Mouse (Mus musculus) cerebellum, postnatal 36 days (tissue): ENCODE data around the gene Sipa1.
"Not testable (repeated sequence)": the region's sequence is repeated elsewhere in the genome, so short reads cannot be mapped to it uniquely, and the experiment has no call there.

Source experiments
- DNase-seq, 2 experiments: peaks; one replicate each; pipeline ENCODE4 v3.0.0; 2021 to 2022; ENCODE audit warnings: mixed read lengths in 2 of 2

The Sipa1 gene

DNA sequence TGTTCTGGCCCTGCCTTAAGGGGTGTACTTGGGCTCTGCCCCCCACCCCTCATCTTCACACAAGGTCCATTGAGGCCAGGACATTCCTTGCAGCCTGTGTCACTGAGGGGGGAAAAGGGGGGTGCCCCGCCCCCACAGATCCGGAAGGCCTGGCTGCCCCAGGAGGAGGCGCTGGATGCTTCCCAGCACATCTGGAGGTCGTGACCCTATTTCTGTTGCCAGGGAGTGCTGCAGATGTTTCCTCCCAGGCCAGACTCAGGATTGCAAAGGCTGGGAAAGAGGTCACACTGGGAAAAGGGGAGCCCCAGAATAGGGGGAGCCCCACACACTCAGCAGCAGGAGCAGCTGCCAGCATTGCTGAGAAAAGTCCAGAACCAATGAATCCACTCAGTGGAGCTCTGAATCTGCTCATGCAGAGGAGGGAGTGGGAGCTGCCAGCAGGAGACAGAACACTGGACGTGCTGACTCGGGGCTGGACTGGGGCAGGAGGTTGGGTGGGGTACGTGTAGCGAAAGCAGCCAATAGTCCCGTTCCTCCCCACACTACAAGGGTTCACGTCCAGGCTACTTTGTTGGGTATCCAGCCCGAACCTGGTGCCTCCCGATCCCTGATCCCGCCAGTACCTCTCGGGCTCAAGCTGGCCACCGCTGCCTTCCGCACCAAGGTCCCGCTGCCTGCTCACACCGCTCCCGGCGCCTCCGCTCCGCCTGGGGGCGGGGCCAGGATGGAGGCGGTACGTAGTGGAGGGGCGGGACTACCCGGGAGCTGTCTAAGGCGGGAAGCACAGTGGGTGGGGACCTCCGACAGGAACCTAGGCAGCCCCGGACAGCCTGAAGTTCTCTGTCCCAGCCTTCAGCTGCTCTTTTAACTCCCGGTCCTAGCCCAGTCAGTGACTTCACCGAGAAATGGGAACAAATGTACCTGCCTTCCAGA lies at the start of gene Sipa1:
Sipa1 (minus strand) TSS at position 727 of the 933 bp plus-strand sequence.
- peak; percentile 47 to 60 for DNase-seq

GRCm38 (mm10) chr19:5713255-5713654 lies 49.7 kb upstream of the Sipa1 start:
- no peak for DNase-seq

GRCm38 (mm10) chr19:5711907-5712460 lies 48.5 kb upstream of the Sipa1 start:
- no peak for DNase-seq

DNA sequence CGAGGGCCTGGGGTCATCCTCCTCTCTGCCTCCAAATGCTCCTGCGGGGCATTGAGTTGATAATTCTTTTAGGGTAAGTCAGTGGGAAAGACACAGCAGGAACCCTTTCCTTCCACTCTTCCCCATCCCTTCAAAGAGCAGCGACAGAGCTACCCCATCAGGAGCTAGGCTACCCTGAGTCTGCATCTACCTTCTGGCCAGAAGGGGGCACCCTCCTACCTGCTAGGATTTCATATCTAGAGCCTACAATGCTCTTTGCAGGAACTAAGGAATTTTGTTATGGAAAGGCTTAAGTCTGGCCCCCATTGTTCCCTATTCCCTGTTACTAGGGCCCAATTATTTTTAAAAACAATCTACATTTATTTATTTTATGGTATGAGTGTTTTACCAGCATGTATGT lies 47.7 kb upstream of the Sipa1 start:
- peak; percentile 82 to 87 for DNase-seq

- no peak for DNase-seq
Observed at GRCm38 (mm10) chr19:5710581-5710980, 47.1 kb upstream of the Sipa1 start.

- DNase-seq, result no peak
Observed at GRCm38 (mm10) chr19:5710068-5710467, 46.6 kb upstream of the Sipa1 start.

DNA sequence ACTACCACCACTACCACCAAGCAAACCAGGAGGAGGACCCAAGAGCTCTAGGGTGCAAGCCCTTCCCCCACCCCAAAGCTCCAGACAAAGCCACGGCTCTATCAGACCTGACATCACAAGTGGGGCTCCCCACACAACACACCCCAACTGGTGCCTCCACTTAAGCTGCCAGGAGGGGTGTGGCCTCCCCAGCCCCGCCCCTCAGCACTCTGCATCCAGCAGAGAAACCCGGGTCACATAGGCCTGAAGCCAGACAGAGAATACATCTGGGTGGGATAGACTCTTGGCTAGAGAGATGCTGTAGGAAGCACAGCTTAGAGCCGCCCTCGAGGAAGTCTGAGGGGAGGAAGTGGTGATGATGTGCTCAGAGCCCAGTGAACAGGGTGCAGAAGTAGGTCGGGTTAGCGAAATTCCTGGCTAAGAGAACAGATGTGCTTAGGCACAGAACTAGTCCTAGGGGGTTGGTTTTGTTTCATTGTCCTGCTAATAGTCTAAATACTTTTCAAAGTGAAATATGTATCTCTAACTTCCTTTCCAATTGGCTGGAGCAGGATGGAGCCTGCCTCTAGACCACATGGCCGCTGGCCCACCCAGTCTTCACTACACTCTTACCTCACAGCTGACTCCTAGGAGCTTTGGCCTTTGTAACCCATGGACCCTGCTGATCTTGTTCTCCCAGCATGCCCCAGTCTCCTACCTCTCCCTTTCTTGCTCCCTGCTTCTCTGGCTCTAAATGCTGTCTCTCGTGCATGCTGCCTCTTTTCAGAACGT lies 41.5 kb upstream of the Sipa1 start:
- no peak for DNase-seq

GRCm38 (mm10) chr19:5704163-5704800 lies 40.8 kb upstream of the Sipa1 start, which contains the start of gene Kcnk7:
TSS of gene Kcnk7 (plus strand) at chr19:5704367.
- no peak for DNase-seq

- no peak for DNase-seq
Observed at GRCm38 (mm10) chr19:5695849-5696462, 32.4 kb upstream of the Sipa1 start.

DNA sequence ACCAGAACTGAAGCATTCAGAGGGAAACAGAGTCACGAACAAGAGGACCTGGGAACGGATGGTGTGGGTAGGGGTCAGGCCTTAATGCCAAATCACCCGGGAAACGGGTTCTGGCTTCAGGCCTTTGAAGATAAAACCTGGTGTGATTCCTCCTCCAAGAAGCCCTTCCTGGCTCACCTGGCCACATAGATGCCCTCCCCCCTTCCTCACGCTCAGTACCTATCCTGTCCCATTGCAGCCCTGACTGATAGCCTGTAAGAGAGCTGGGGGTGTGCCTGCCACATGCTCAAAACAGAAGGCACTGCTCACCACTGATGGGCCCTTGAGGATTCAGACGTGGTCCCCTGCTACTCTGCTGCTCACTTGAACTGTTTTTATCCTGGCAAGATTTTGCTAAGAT lies 30.3 kb upstream of the Sipa1 start:
- DNase-seq, result no peak

- no peak for DNase-seq
Observed at GRCm38 (mm10) chr19:5692913-5693396, 29.4 kb upstream of the Sipa1 start.

GRCm38 (mm10) chr19:5692086-5692912 lies 28.8 kb upstream of the Sipa1 start:
- DNase-seq, result no peak

DNA sequence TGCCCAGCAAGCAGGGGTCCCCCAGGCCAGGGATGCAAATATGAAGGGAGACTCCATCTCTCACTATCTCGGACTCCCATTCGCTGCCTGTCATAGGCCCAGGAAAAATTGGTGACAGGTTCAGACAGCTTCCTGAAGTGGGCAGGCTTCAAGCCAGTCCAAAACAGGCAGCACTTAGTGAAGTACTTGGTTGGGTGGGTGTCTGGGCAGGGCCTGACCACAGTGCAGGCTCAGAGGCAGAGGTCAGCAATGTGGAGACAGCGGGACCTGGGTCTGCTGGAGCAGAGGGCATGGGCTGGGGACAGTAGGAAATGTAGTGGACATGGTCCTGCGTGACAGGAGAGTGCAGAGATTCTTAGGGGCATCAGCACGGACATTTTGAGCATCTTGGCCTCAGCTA lies 28.1 kb upstream of the Sipa1 start:
- no peak for DNase-seq

- DNase-seq, result peak; percentile 23 to 34
Observed at GRCm38 (mm10) chr19:5690343-5690735, 26.8 kb upstream of the Sipa1 start.

- DNase-seq, result peak; percentile 58 to 69
Observed at GRCm38 (mm10) chr19:5689565-5690342, 26.2 kb upstream of the Sipa1 start.

DNA sequence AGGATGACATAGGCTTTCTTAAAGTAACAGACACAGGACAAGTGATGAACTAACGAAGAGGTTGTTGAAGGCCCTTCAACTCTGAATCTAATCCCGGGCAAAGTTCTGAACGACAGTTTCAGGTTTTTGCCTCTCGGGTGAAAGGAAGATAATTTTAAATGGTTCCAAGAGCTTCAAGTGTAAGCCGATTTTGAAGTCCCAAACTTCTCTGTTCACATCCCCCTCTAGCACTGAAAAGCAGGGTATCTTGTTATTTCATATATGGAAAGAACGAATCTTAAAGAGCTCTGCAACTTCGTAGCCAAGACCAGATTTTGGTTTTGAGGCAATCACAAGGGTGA lies 25.6 kb upstream of the Sipa1 start:
- no peak for DNase-seq

DNA sequence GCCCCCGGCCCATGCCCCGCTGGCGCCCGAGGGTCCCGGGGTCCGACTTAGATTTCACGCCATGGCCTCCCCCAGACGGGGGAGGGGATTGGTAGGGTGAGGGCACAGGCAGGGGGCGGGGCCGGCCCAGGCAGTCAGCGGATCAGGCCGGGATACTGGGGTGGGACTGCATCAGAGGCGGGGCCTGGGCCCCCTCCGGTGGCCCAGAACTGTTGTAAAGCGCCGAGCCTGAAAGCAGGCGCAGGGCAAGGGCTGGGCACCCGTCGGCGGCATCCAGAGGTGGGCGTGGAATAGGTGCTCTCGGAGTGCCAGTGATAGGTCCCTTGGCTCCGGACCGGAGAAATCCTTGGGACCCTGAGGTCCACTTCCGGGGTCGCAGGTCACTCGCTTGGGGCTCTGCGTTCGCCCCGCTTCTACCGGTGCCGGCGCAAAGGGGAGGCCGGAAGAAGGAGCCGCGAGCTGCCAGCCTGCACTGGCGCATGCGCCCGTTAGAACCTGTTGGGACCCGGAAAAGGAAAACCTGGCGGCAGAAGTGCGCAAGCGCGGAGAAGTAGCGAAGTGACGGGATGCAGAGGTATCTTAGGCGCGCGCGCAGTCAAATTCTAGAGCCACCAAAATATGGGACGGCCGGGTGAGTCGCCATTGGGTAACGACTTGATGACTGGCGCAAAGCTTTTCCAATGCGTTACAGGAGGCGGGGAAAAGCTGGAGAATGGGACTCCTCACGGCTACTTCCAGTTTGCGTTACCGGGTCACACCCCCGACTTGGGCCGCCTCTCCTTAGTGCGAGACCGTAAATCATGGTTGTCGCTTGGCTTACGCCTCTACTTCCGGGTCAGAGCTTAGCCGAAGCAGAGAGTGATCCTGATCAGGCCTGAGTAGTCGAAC lies 24.9 kb upstream of the Sipa1 start, which contains the start of the genes Map3k11 and Pcnx3:
Map3k11 (plus strand) TSS at position 543 of the 888 bp plus-strand sequence.
Pcnx3 (minus strand) TSS at position 709 of the 888 bp plus-strand sequence.
- DNase-seq, result peak; percentile 98 to 99

GRCm38 (mm10) chr19:5687738-5688137 lies 24.2 kb upstream of the Sipa1 start:
- no peak for DNase-seq

DNA sequence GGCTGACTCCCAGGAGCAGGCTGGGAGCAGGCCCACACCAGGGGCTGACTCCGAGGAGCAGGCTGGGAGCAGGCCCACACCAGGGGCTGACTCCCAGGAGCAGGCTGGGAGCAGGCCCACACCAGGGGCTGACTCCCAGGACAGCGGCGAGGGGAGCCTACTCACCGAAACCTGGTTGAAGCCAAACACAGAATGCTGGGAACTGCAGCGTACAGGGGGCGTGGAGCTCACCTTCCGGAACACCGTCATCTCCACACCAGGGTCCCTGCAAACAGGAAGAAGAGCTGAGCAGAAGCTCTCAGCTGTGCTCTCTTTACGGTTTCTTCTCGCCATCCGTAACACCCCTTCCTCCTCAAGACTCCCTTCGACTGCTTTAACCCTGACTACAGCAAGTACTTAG lies 23.4 kb upstream of the Sipa1 start:
- not testable (repeated sequence) for DNase-seq
